9 mouse cellular contexts compared by ENCODE assay signal in the genomic region with DNA sequence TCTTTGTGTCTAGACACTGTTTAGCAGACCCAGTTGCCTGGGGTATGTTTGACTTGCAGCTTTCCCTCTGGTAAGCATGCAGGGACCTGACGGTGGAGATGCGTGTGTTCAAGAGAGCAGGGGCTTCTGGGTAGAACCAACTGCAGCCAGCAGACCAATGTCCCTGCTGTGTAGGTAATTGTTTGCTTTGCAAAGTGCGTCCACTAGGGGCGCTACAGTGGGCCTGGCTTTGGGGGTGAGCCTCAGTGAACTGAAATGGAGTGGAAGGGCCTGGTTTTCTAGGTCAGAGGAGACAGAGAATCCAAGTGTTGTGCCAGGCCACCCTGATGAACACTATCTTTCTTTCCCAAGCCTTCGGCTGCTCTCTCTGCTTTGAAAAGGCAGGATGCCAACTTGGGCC.
DNase-seq lines count a peak whose midpoint lies in the region; ATAC-seq and TF ChIP-seq lines count a peak whose summit lies in the region.
"Had no signal": no experiment of that assay in that cellular context is flagged by ENCODE, and none has a peak within 500 bp of the region (broad histone marks: within the 10 kb centered on the region; RNA-seq: fewer than 3 reads in every experiment).

No protein-coding gene starts in this region.

- no peaks in the 10 kb centered on the region for H3K4me1 ChIP-seq in lung, postnatal 0 days (ENCODE audit: insufficient read depth, low read depth, low read length)
- peaks cover 12% of the 10 kb centered on the region; the same call in 1 of the 2 replicates for H3K4me1 ChIP-seq in midbrain, embryonic 14.5 days (ENCODE audit: control insufficient read depth, insufficient read depth, low read length)
- H3K4me1 ChIP-seq: embryonic facial prominence, embryonic 13.5 days had no signal

- H3K27ac ChIP-seq in lung, postnatal 0 days (ENCODE audit: low read length) = no peak overlapping the region
- H3K27ac ChIP-seq in midbrain, embryonic 14.5 days (replicated peaks; ENCODE audit: low read depth, low read length) = no peak overlapping the region
- H3K27ac ChIP-seq: embryonic facial prominence, embryonic 13.5 days had no signal

- ATAC-seq in lung, postnatal 0 days = no peak
- ATAC-seq in midbrain, embryonic 14.5 days (ENCODE audit: low FRiP score, low TSS enrichment) = no peak

- H3K36me3 ChIP-seq in lung, postnatal 0 days (ENCODE audit: insufficient read depth, low read length) = no peaks in the 10 kb centered on the region
- no peaks in the 10 kb centered on the region for H3K36me3 ChIP-seq in midbrain, embryonic 14.5 days (ENCODE audit: control insufficient read depth, insufficient read depth, low read length)
- H3K36me3 ChIP-seq: embryonic facial prominence, embryonic 13.5 days had no signal

- no peak for TF ChIP-seq EP300 in lung, postnatal 0 days (IDR thresholded peaks at IDR 0.05)

- DNase-seq in adrenal gland, adult 2 months = peak; percentile 6
- no peak for DNase-seq in adrenal gland, postnatal 25 days
- DNase-seq in lung, postnatal 0 days (ENCODE audit: low spot score) = no peak
- no peak for DNase-seq in lung, postnatal 14 days
- DNase-seq in embryo, embryonic 11.5 days (ENCODE audit: low read depth, low spot score) = peak; percentile 13
- DNase-seq in midbrain, embryonic 14.5 days = peak; percentile 58
- DNase-seq in gastrocnemius, postnatal 4 days (ENCODE audit: low spot score in 2 of 2) = no peak
- no peak for DNase-seq in frontal cortex, adult 2 months (ENCODE audit: extremely low spot score in 1 of 2, low spot score in 1 of 2)

- H3K9ac ChIP-seq in lung, postnatal 0 days (replicated peaks; ENCODE audit: low read depth) = no peak overlapping the region
- no peak overlapping the region for H3K9ac ChIP-seq in midbrain, embryonic 14.5 days (replicated peaks; ENCODE audit: low read length)
- H3K9ac ChIP-seq: embryonic facial prominence, embryonic 13.5 days had no signal

- peak; percentile 63 for TF ChIP-seq CTCF in lung, postnatal 0 days (IDR thresholded peaks at IDR 0.05)

- H3K27me3 ChIP-seq in lung, postnatal 0 days (replicated peaks; ENCODE audit: insufficient read depth, low read length) = no peaks in the 10 kb centered on the region
- no peaks in the 10 kb centered on the region for H3K27me3 ChIP-seq in midbrain, embryonic 14.5 days (ENCODE audit: control insufficient read depth, insufficient read depth, low read length)

- 42% methylated on average over 5 of the region's 5 CpGs for WGBS in lung, postnatal 0 days
- 50% methylated on average over 5 of the region's 5 CpGs for WGBS in midbrain, embryonic 14.5 days

- no peak overlapping the region for H3K4me2 ChIP-seq in lung, postnatal 0 days (replicated peaks; ENCODE audit: low read depth, low read length)
- H3K4me2 ChIP-seq in midbrain, embryonic 14.5 days (ENCODE audit: low read length) = no peak overlapping the region
- H3K4me2 ChIP-seq: embryonic facial prominence, embryonic 13.5 days had no signal

- no peak overlapping the region for H3K4me3 ChIP-seq in lung, postnatal 0 days (ENCODE audit: low read depth, low read length)
- no peak overlapping the region for H3K4me3 ChIP-seq in midbrain, embryonic 14.5 days (replicated peaks; ENCODE audit: low read depth, low read length)
- H3K4me3 ChIP-seq: embryonic facial prominence, embryonic 13.5 days had no signal

- no peaks in the 10 kb centered on the region for H3K9me3 ChIP-seq in lung, postnatal 0 days (ENCODE audit: low read length)
- no peaks in the 10 kb centered on the region for H3K9me3 ChIP-seq in midbrain, embryonic 14.5 days (ENCODE audit: control insufficient read depth, low read length)
- H3K9me3 ChIP-seq: embryonic facial prominence, embryonic 13.5 days had no signal

Comparison
In these comparisons a context has a peak if more than half of its experiments do, and no peak if none do; other contexts are left out.
1. DNase-seq: peak in adrenal gland, adult 2 months (single experiment), embryo, embryonic 11.5 days (single experiment) and midbrain, embryonic 14.5 days (single experiment); none in adrenal gland, postnatal 25 days (single experiment), lung, postnatal 0 days (single experiment), lung, postnatal 14 days (single experiment), gastrocnemius, postnatal 4 days (0 of 2) and frontal cortex, adult 2 months (0 of 2).